Mouse (Mus musculus): Measurements from ENCODE around the gene Spag7.

DNA sequence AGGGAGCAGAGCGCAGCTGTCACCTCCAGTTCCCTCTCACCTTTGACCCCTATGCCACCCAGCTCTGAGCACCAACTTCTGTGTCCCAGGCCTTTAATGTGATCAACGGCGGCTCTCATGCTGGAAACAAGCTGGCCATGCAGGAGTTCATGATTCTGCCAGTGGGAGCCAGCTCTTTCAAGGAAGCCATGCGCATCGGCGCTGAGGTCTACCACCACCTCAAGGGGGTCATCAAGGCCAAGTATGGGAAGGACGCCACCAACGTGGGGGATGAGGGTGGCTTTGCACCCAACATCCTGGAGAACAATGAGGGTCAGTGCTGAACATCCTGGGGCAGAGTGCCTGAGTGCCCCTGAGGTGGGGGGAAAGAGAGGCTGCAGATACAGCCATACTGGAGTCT lies 8.6 kb downstream of the Spag7 start:
- TF ChIP-seq CTCF (conservative IDR thresholded peaks at IDR 0.05; ENCODE audit: low read length) (no peak), POU5F1 (IDR thresholded peaks at IDR 0.05; ENCODE audit: borderline replicate concordance, low read length) (no peak), NANOG (IDR thresholded peaks at IDR 0.05; ENCODE audit: borderline replicate concordance, low read length) (no peak)
